Mouse (Mus musculus): ENCODE results near the gene Sds. TPM values are rescaled to one million over a fixed set of nuclear protein-coding genes. Genes with fewer than 3 reads are reported as not detected.

The Sds gene
- polyA plus RNA-seq, 1 experiment from 2014 or later: not detected

DNA sequence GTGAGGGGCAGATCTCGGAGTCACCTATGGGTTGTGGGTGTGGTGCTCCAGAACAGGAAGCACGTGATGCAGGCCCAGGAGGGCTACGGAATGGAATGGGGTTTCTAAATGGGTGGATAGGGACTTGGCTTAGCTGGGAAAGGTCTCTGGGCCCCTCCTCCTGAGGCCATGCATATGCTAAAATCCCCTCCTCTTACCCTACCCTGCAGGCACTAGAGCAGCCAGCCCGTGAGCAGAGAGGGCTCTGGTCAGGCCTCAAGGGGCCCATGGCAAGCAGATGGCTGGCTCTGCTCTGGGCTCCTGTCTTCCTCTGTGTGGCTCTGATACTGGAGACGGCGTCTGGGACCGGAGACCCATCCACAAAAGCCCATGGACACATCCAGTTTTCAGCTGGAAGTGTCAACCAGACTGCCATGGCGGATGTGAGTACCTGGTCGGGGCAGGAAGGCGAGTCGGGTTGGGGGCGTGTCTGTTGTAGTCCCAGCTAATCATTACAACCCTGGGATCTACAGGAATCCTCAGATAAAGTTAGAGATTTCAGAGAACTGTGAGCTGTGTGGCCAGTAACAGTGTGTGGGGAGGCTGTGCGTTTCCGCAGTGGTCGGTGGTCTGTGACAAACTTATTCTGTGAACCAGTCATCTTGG is 36.7 kb downstream of the Sds start:
- H3K27me3 ChIP-seq (ENCODE audit: poor library complexity, severe bottlenecking): peaks cover 28% of the 10 kb centered on the region
- H3K9me3 ChIP-seq: no peaks in the 10 kb centered on the region
- peak overlapping the region; percentile 40; the same call in 1 of the 2 replicates for H3K27ac ChIP-seq
- peaks cover 62% of the 10 kb centered on the region for H3K4me1 ChIP-seq
- no peaks in the 10 kb centered on the region for H3K36me3 ChIP-seq (replicated peaks)
- H3K4me3 ChIP-seq: no peak overlapping the region
- DNase-seq (ENCODE audit: extremely low spot score, low spot score): no peak
- WGBS: 38% methylated on average over 15 of the region's 15 CpGs

GRCm38 (mm10) chr5:120514031-120514677 is 37.8 kb downstream of the Sds start:
- no peak for DNase-seq (ENCODE audit: extremely low spot score, low spot score)
- Histone ChIP-seq H3K4me3 (no peak overlapping the region), H3K36me3 (replicated peaks) (no peaks in the 10 kb centered on the region), H3K9me3 (no peaks in the 10 kb centered on the region), H3K4me1 (peaks cover 63% of the 10 kb centered on the region), H3K27ac (no peak overlapping the region), H3K27me3 (ENCODE audit: poor library complexity, severe bottlenecking) (peaks cover 28% of the 10 kb centered on the region)
- WGBS: 92% methylated on average over 9 of the region's 9 CpGs

GRCm38 (mm10) chr5:120514754-120515153 is 38.4 kb downstream of the Sds start:
- no peak overlapping the region for H3K4me3 ChIP-seq
- no peak overlapping the region for H3K27ac ChIP-seq
- WGBS: 65% methylated on average over 4 of the region's 4 CpGs
- H3K36me3 ChIP-seq (replicated peaks): no peaks in the 10 kb centered on the region
- peaks cover 63% of the 10 kb centered on the region for H3K4me1 ChIP-seq
- H3K9me3 ChIP-seq: no peaks in the 10 kb centered on the region
- H3K27me3 ChIP-seq (ENCODE audit: poor library complexity, severe bottlenecking): peaks cover 28% of the 10 kb centered on the region
- DNase-seq (ENCODE audit: extremely low spot score, low spot score): no peak

DNA sequence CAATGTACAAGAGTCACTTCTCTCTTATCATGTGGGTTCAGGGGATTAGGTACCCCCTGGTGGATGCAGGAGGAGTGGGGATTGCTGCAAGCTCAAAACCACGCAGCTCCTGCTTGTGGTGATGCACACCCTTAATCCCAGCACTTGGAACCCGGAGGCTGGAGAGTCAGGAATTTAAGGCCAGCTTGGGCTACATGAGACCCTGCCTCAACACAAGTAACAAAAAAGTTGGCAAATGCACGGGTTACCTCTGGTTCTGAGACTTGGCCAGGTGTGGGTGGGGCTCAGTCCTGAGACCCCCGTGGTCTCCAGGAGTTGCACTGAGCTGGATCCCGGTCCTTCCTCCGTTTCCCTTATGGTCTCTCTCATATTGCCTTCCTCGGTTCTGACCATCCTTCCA is 39.1 kb downstream of the Sds start:
- Histone ChIP-seq H3K27ac (0 out of 2 replicates have a peak overlapping the region, but pooled peaks have one; percentile 2), H3K9me3 (no peaks in the 10 kb centered on the region), H3K4me3 (no peak overlapping the region), H3K27me3 (ENCODE audit: poor library complexity, severe bottlenecking) (peaks cover 28% of the 10 kb centered on the region), H3K4me1 (peaks cover 57% of the 10 kb centered on the region), H3K36me3 (replicated peaks) (no peaks in the 10 kb centered on the region)
- DNase-seq (ENCODE audit: extremely low spot score, low spot score): no peak
- 77% methylated on average over 7 of the region's 7 CpGs for WGBS

DNA sequence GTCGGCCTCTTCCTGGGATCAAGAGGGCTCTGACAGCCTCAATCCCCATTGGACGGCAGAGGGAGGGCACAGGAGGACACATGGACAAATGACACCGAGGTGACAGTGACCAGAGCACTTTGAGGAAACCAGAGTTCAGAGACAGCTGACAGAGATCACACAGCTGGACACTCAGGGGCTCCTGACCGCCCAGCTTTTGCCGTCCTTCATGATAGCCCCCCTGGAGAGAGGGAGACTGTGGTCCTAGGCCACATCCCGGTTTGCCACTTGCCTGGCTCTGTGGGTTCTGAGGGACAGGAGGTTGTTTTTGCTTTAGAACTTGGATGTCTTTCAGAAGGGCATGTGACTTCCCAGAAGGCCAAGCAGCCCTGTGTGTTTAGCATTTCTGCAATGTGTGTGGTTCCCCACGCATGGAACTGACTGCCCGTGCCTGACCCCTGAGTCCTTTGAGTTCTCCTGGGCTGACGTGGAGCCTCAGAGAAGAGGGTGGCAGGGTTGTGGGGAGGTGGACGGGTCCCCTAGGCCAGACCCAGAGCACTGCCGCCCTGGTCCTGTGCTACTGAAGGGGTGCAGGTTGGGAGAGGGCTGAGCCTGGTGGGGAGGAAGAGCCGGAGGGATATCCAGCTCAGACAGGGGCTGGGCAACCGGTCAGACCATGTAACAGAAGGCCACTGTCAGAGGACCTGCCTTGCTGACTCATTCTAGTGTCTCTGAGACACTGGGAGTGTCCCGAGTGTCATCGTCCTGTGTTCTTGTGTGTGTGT is 40.1 kb downstream of the Sds start:
- H3K27me3 ChIP-seq (ENCODE audit: poor library complexity, severe bottlenecking): peaks cover 25% of the 10 kb centered on the region
- H3K4me1 ChIP-seq: peaks cover 48% of the 10 kb centered on the region
- H3K36me3 ChIP-seq (replicated peaks): no peaks in the 10 kb centered on the region
- no peak for DNase-seq (ENCODE audit: extremely low spot score, low spot score)
- 74% methylated on average over 15 of the region's 15 CpGs for WGBS
- H3K9me3 ChIP-seq: no peaks in the 10 kb centered on the region
- H3K4me3 ChIP-seq: no peak overlapping the region
- peak overlapping the region; percentile 36; the same call in 1 of the 2 replicates for H3K27ac ChIP-seq

DNA sequence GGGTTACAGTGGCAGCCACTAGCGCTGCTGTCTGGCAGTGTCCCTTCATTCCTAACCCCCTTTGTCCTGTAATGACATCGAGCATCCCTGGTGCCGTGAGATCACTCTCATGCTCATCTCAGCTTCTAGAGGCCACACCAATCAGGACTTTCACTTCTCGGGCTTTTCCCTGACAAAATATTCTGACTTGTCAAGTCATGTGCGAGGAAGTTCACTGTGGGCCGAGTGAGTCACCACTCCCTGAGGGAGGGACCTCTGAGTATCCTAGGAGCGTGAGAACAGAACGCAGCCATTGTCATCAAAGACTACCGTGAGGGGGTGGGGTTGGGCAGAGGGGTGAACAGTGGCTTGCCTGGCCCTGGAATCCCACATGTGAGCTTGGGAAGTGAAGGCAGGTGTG is 41.2 kb downstream of the Sds start:
- no peak overlapping the region for H3K4me3 ChIP-seq
- H3K9me3 ChIP-seq: no peaks in the 10 kb centered on the region
- peaks cover 40% of the 10 kb centered on the region for H3K4me1 ChIP-seq
- no peaks in the 10 kb centered on the region for H3K36me3 ChIP-seq (replicated peaks)
- peak overlapping the region; percentile 44; the same call in 1 of the 2 replicates for H3K27ac ChIP-seq
- no peak for DNase-seq (ENCODE audit: extremely low spot score, low spot score)
- WGBS: 66% methylated on average over 9 of the region's 9 CpGs
- peaks cover 13% of the 10 kb centered on the region for H3K27me3 ChIP-seq (ENCODE audit: poor library complexity, severe bottlenecking)

DNA sequence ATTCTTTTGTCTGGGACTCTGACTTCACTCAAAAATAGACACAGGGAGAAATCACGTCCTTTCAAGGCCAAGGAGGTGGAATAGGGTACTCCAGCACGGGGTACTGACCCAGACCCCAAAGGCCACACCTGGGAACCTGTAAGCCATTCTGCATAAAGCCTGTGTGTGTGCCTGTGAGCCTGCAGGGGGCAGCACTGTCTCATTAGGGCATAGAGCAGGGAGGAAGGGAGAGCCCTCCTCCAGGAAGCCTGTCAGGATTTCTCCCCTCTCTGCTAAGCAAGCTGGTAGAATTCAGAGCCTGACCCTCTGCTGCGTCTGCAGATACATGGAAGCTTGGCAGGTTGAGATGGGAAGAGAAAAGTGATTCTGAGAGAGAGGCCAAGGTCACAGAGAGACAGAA is 46.3 kb downstream of the Sds start:
- Histone ChIP-seq H3K4me3 (no peak overlapping the region), H3K9me3 (no peaks in the 10 kb centered on the region), H3K36me3 (replicated peaks) (peaks cover 3% of the 10 kb centered on the region; the same call in 1 of the 2 replicates), H3K27me3 (ENCODE audit: poor library complexity, severe bottlenecking) (no peaks in the 10 kb centered on the region), H3K27ac (no peak overlapping the region), H3K4me1 (peaks cover 16% of the 10 kb centered on the region)
- 81% methylated on average over 3 of the region's 3 CpGs for WGBS
- DNase-seq (ENCODE audit: extremely low spot score, low spot score): no peak

DNA sequence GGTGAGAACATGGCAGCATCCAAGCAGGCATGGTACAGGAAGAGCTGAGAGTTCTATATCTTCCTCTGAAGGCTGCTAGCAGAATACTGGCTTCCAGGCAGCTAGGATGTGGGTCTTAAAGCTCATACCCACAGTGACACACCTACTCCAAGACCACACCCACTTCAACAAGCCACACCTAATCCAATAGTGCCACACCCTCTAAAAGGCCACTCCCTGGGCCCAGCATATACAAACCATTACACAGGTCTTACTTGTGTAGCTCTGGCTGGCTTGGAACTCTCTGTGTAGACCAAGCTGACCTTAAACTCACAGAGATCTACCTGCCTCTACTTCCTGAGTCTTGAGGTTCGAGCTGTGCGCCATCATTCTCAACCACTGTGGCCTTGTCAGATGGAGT is 48.4 kb downstream of the Sds start:
- H3K27me3 ChIP-seq (ENCODE audit: poor library complexity, severe bottlenecking): no peaks in the 10 kb centered on the region
- H3K9me3 ChIP-seq: no peaks in the 10 kb centered on the region
- no peak overlapping the region for H3K27ac ChIP-seq
- 92% methylated on average over 2 of the region's 2 CpGs for WGBS
- H3K4me1 ChIP-seq: peaks cover 11% of the 10 kb centered on the region
- DNase-seq (ENCODE audit: extremely low spot score, low spot score): no peak
- H3K36me3 ChIP-seq (replicated peaks): peaks cover 6% of the 10 kb centered on the region; the same call in 1 of the 2 replicates
- no peak overlapping the region for H3K4me3 ChIP-seq

DNA sequence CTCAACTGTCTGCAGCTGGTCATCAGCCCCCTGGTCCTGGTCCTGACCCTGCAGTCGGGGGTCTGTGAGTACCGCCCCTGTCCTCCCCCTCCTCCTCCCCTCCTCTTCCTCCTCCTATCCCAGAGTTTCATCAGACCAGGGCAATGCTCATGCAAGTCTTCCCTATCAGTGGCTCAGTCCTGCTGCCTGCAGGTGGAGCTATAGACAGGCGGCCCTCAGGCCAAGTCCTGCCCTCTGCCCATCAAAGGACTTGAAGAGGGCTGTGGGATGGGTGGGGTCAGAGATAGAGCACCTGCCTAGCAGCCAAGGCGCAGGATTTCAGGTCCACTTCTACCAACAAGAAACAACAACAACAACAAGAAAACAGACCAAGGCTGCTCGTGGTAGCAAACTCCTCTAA is 49.4 kb downstream of the Sds start:
- Histone ChIP-seq H3K9me3 (no peaks in the 10 kb centered on the region), H3K27ac (no peak overlapping the region), H3K27me3 (ENCODE audit: poor library complexity, severe bottlenecking) (no peaks in the 10 kb centered on the region), H3K36me3 (replicated peaks) (peaks cover 6% of the 10 kb centered on the region; the same call in 1 of the 2 replicates), H3K4me1 (peaks cover 11% of the 10 kb centered on the region), H3K4me3 (no peak overlapping the region)
- 38% methylated on average over 5 of the region's 5 CpGs for WGBS
- DNase-seq (ENCODE audit: extremely low spot score, low spot score): no peak

DNA sequence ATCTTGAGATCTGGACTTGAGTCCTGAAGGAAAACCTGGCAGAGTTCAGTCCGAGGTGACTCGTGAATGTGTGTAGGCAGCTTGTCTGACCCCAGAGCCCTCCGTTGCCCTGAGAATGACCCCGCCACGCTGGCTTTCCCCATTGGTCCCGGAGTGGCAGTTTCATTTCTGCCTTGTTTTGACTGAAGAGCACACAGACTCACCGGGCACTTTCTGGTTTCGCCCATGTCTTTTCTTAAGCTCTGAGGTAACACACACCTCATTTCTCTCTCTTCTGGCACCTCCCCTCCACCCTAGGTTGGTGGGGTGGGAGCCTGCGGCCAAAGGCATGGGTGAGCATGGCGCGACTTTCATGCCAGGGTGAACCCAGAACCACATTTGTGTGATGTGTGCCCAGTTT is 50.0 kb downstream of the Sds start:
- Histone ChIP-seq H3K4me3 (no peak overlapping the region), H3K4me1 (peaks cover 11% of the 10 kb centered on the region), H3K36me3 (replicated peaks) (peaks cover 6% of the 10 kb centered on the region; the same call in 1 of the 2 replicates), H3K27me3 (ENCODE audit: poor library complexity, severe bottlenecking) (no peaks in the 10 kb centered on the region), H3K9me3 (no peaks in the 10 kb centered on the region), H3K27ac (no peak overlapping the region)
- WGBS: 79% methylated on average over 11 of the region's 11 CpGs
- DNase-seq (ENCODE audit: extremely low spot score, low spot score): no peak

DNA sequence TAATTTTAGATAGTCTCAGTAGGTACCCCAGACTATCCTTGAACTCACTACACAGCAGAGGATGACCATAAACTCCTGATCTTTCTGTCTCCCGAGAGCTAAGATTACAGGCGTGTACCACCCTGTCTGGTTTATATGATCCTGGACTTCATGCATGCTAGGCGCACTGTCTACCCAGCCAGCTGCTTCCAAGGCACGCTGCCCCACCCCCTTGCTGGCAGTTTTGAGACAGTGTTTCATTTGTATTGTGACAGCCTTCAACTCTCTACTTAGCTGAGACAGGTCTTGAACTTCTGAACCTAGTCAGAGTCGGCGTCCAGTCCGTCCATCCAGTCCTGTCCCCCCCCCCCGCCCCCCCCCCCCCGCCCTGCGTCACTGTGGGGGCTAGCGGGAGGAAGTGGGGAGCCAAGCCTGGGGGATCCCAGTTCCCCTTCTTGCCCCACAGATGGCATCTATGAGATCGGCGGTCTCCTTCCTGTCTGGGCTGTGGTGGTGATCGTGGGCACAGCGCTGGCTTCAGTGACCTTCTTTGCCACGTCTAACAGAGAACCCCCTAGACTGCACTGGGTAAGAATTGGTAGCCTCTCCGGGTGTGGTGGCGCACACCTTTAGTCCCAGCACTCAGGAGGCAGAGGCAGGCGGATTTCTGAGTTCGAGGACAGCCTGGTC is 51.1 kb downstream of the Sds start:
- H3K27me3 ChIP-seq (ENCODE audit: poor library complexity, severe bottlenecking): no peaks in the 10 kb centered on the region
- 88% methylated on average over 17 of the region's 20 CpGs for WGBS
- no peak overlapping the region for H3K27ac ChIP-seq
- peaks cover 11% of the 10 kb centered on the region for H3K4me1 ChIP-seq
- DNase-seq (ENCODE audit: extremely low spot score, low spot score): no peak
- no peak overlapping the region for H3K4me3 ChIP-seq
- peaks cover 6% of the 10 kb centered on the region; the same call in 1 of the 2 replicates for H3K36me3 ChIP-seq (replicated peaks)
- H3K9me3 ChIP-seq: no peaks in the 10 kb centered on the region

GRCm38 (mm10) chr5:120531631-120532030 is 55.3 kb downstream of the Sds start:
- H3K4me1 ChIP-seq: peaks cover 38% of the 10 kb centered on the region
- peaks cover 6% of the 10 kb centered on the region; the same call in 1 of the 2 replicates for H3K36me3 ChIP-seq (replicated peaks)
- no peak overlapping the region for H3K27ac ChIP-seq
- DNase-seq (ENCODE audit: extremely low spot score, low spot score): no peak
- 92% methylated on average over 8 of the region's 8 CpGs for WGBS
- H3K9me3 ChIP-seq: no peaks in the 10 kb centered on the region
- no peaks in the 10 kb centered on the region for H3K27me3 ChIP-seq (ENCODE audit: poor library complexity, severe bottlenecking)
- no peak overlapping the region for H3K4me3 ChIP-seq
